Mouse (Mus musculus): ENCODE data around the gene Gpank1. TPM values are rescaled to one million over a fixed set of nuclear protein-coding genes. Genes with fewer than 3 reads are reported as not detected.

The Gpank1 gene
- total and polyA plus RNA-seq, 2 experiments from 2014 or later, result 14.1 to 18.1 TPM

- ATAC-seq (no peak), DNase-seq (ENCODE audit: low spot score) (no peak)
- H3K4me2 ChIP-seq (ENCODE audit: low read depth, low read length), result no peak overlapping the region
- H3K27ac ChIP-seq, result peak overlapping the region; percentile 45; the same call in 1 of the 2 replicates
- no peaks in the 10 kb centered on the region for H3K9me3 ChIP-seq (ENCODE audit: low read length)
- no peaks in the 10 kb centered on the region for H3K4me1 ChIP-seq (ENCODE audit: insufficient read depth, low read length)
- H3K27me3 ChIP-seq (ENCODE audit: insufficient read depth, low read length), result no peaks in the 10 kb centered on the region
- H3K36me3 ChIP-seq (ENCODE audit: insufficient read depth, low read length), result peaks cover 82% of the 10 kb centered on the region
- no peak overlapping the region for H3K9ac ChIP-seq (replicated peaks; ENCODE audit: low read length)
- no peak for TF ChIP-seq CTCF (IDR thresholded peaks at IDR 0.05; ENCODE audit: low read depth)
- H3K4me3 ChIP-seq (ENCODE audit: low read length), result no peak overlapping the region
- 60% methylated on average over 5 of the region's 5 CpGs for WGBS
Measured at GRCm38 (mm10) chr17:35147922-35148639, 26.8 kb downstream of the Gpank1 start.

- WGBS, result 95% methylated on average over 4 of the region's 4 CpGs
Measured at GRCm38 (mm10) chr17:35152121-35152520, 30.9 kb downstream of the Gpank1 start.

GRCm38 (mm10) chr17:35153077-35153476 is 31.8 kb downstream of the Gpank1 start:
- Histone ChIP-seq H3K27ac (no peak overlapping the region), H3K9ac (replicated peaks; ENCODE audit: low read length) (no peak overlapping the region), H3K9me3 (ENCODE audit: low read length) (no peaks in the 10 kb centered on the region), H3K4me3 (ENCODE audit: low read length) (no peak overlapping the region), H3K36me3 (ENCODE audit: insufficient read depth, low read length) (peaks cover 93% of the 10 kb centered on the region), H3K4me2 (ENCODE audit: low read depth, low read length) (no peak overlapping the region), H3K27me3 (ENCODE audit: insufficient read depth, low read length) (no peaks in the 10 kb centered on the region), H3K4me1 (ENCODE audit: insufficient read depth, low read length) (no peaks in the 10 kb centered on the region)
- no peak for DNase-seq (ENCODE audit: low spot score)
- ATAC-seq, result no peak
- 90% methylated on average over 9 of the region's 9 CpGs for WGBS
- TF ChIP-seq CTCF (IDR thresholded peaks at IDR 0.05; ENCODE audit: low read depth), result no peak

More at GRCm38 (mm10) chr17:35152121-35152520, 30.9 kb downstream of the Gpank1 start:
- DNase-seq (ENCODE audit: low spot score), result no peak
- no peak for ATAC-seq
- no peak overlapping the region for H3K4me2 ChIP-seq (ENCODE audit: low read depth, low read length)
- no peak overlapping the region for H3K4me3 ChIP-seq (ENCODE audit: low read length)
- H3K4me1 ChIP-seq (ENCODE audit: insufficient read depth, low read length), result no peaks in the 10 kb centered on the region
- no peak for TF ChIP-seq CTCF (IDR thresholded peaks at IDR 0.05; ENCODE audit: low read depth)
- peaks cover 83% of the 10 kb centered on the region for H3K36me3 ChIP-seq (ENCODE audit: insufficient read depth, low read length)
- H3K27me3 ChIP-seq (ENCODE audit: insufficient read depth, low read length), result no peaks in the 10 kb centered on the region
- no peak overlapping the region for H3K27ac ChIP-seq
- H3K9me3 ChIP-seq (ENCODE audit: low read length), result no peaks in the 10 kb centered on the region
- H3K9ac ChIP-seq (replicated peaks; ENCODE audit: low read length), result no peak overlapping the region

- no peaks in the 10 kb centered on the region for H3K4me1 ChIP-seq (ENCODE audit: insufficient read depth, low read length)
- no peaks in the 10 kb centered on the region for H3K9me3 ChIP-seq (ENCODE audit: low read length)
- no peak overlapping the region for H3K4me3 ChIP-seq (ENCODE audit: low read length)
- DNase-seq (ENCODE audit: low spot score) (no peak), ATAC-seq (no peak)
- H3K9ac ChIP-seq (replicated peaks; ENCODE audit: low read length), result no peak overlapping the region
- 92% methylated on average over 4 of the region's 4 CpGs for WGBS
- TF ChIP-seq CTCF (IDR thresholded peaks at IDR 0.05; ENCODE audit: low read depth), result no peak
- no peaks in the 10 kb centered on the region for H3K27me3 ChIP-seq (ENCODE audit: insufficient read depth, low read length)
- H3K36me3 ChIP-seq (ENCODE audit: insufficient read depth, low read length), result peaks cover 96% of the 10 kb centered on the region
- H3K4me2 ChIP-seq (ENCODE audit: low read depth, low read length), result no peak overlapping the region
- H3K27ac ChIP-seq, result no peak overlapping the region
Measured at GRCm38 (mm10) chr17:35153931-35154330, 32.7 kb downstream of the Gpank1 start.

GRCm38 (mm10) chr17:35154616-35155015 is 33.4 kb downstream of the Gpank1 start:
- ATAC-seq (no peak), DNase-seq (ENCODE audit: low spot score) (no peak)
- no peaks in the 10 kb centered on the region for H3K27me3 ChIP-seq (ENCODE audit: insufficient read depth, low read length)
- peaks cover 96% of the 10 kb centered on the region for H3K36me3 ChIP-seq (ENCODE audit: insufficient read depth, low read length)
- no peak overlapping the region for H3K4me3 ChIP-seq (ENCODE audit: low read length)
- TF ChIP-seq CTCF (IDR thresholded peaks at IDR 0.05; ENCODE audit: low read depth), result no peak
- H3K4me2 ChIP-seq (ENCODE audit: low read depth, low read length), result no peak overlapping the region
- no peaks in the 10 kb centered on the region for H3K9me3 ChIP-seq (ENCODE audit: low read length)
- 64% methylated on average over 7 of the region's 7 CpGs for WGBS
- no peak overlapping the region for H3K27ac ChIP-seq
- no peaks in the 10 kb centered on the region for H3K4me1 ChIP-seq (ENCODE audit: insufficient read depth, low read length)
- H3K9ac ChIP-seq (replicated peaks; ENCODE audit: low read length), result no peak overlapping the region

GRCm38 (mm10) chr17:35155451-35155850 is 34.2 kb downstream of the Gpank1 start:
- Histone ChIP-seq H3K9me3 (ENCODE audit: low read length) (no peaks in the 10 kb centered on the region), H3K4me1 (ENCODE audit: insufficient read depth, low read length) (no peaks in the 10 kb centered on the region), H3K4me2 (ENCODE audit: low read depth, low read length) (no peak overlapping the region), H3K9ac (replicated peaks; ENCODE audit: low read length) (no peak overlapping the region), H3K4me3 (ENCODE audit: low read length) (no peak overlapping the region), H3K36me3 (ENCODE audit: insufficient read depth, low read length) (peaks cover 96% of the 10 kb centered on the region), H3K27me3 (ENCODE audit: insufficient read depth, low read length) (no peaks in the 10 kb centered on the region), H3K27ac (no peak overlapping the region)
- no peak for ATAC-seq
- WGBS, result 84% methylated on average over 12 of the region's 12 CpGs
- TF ChIP-seq CTCF (IDR thresholded peaks at IDR 0.05; ENCODE audit: low read depth), result no peak
- no peak for DNase-seq (ENCODE audit: low spot score)

- no peaks in the 10 kb centered on the region for H3K9me3 ChIP-seq (ENCODE audit: low read length)
Measured at GRCm38 (mm10) chr17:35156461-35157200, 35.4 kb downstream of the Gpank1 start.

More at GRCm38 (mm10) chr17:35156461-35157200, 35.4 kb downstream of the Gpank1 start:
- no peak overlapping the region for H3K4me2 ChIP-seq (ENCODE audit: low read depth, low read length)
- 88% methylated on average over 33 of the region's 33 CpGs for WGBS
- H3K4me1 ChIP-seq (ENCODE audit: insufficient read depth, low read length), result no peaks in the 10 kb centered on the region
- TF ChIP-seq CTCF (IDR thresholded peaks at IDR 0.05; ENCODE audit: low read depth), result no peak
- no peak overlapping the region for H3K4me3 ChIP-seq (ENCODE audit: low read length)
- H3K27me3 ChIP-seq (ENCODE audit: insufficient read depth, low read length), result no peaks in the 10 kb centered on the region
- no peak overlapping the region for H3K27ac ChIP-seq
- ATAC-seq (no peak), DNase-seq (ENCODE audit: low spot score) (no peak)
- no peak overlapping the region for H3K9ac ChIP-seq (replicated peaks; ENCODE audit: low read length)
- peaks cover 98% of the 10 kb centered on the region for H3K36me3 ChIP-seq (ENCODE audit: insufficient read depth, low read length)
